Mouse (Mus musculus) gastrocnemius, postnatal 25 days (tissue): ENCODE data around the gene Chmp1a. TPM values are rescaled to one million over a fixed set of nuclear protein-coding genes. Genes with fewer than 3 reads are reported as not detected.

Source experiments
- DNase-seq: peaks from one replicate; pipeline ENCODE4 v3.0.0; 2022
- total RNA-seq, 2 experiments: library from RNA; stranded (reverse); gene quantifications; 1 replicate in 1 of 2; 2 replicates in 1 of 2; pipeline ENCODE4 v1.2.3; 2021

Chmp1a gene
- total RNA-seq, 2 experiments from 2014 or later: 36.7 to 52.8 TPM

GRCm38 (mm10) chr8:123156070-123156773 lies 56.3 kb downstream of the Chmp1a start:
- DNase-seq: no peak

DNA sequence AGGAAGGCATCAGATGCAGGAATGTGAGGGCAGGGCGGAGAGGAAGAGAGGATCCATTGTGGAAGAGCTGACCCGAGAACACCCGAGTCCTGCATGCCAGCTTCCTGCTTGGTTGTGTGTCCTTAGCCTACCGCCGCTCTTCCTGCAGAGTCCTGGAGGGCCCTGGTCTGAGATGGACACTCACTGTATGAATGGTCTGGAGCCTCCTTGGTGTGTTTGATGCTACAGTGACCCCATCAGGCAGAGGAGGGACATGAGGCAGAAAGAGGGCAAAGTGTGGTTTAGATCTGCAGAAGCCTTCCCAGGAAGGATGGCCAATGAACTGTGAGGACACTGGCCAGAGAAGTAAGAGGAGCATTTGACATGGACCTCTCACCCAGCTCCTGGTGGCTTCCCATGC lies 57.4 kb downstream of the Chmp1a start:
- DNase-seq: no peak

Other genes starting within 250 kb of the Chmp1a start
- 10 to 100 TPM; 43.5 to 51.1 TPM for gene Ankrd11, start 170.5 kb downstream of the Chmp1a start, total RNA-seq
- gene Spg7, start 149.8 kb downstream of the Chmp1a start, total RNA-seq: 10 to 100 TPM; 60.5 to 66.3 TPM
- 100 to 1,000 TPM; 366 to 379 TPM for gene Rpl13, start 110.4 kb downstream of the Chmp1a start, total RNA-seq
- gene Cpne7, start 95.4 kb downstream of the Chmp1a start, total RNA-seq: under 1 TPM in 1 of 2 experiments, not detected in 1; 0.13 TPM
- gene Sult5a1, start 54.4 kb downstream of the Chmp1a start, total RNA-seq: 1 to 10 TPM; 1.4 to 1.8 TPM
- 10 to 100 TPM; 11.0 to 16.1 TPM for gene Dpep1, start 26.5 kb downstream of the Chmp1a start, total RNA-seq
- 1 to 10 TPM in 1 of 2 experiments, under 1 TPM in 1; 0.91 to 1.2 TPM for gene Spata33, start 69 bp upstream of the Chmp1a start, total RNA-seq
- 10 to 100 TPM; 10.1 to 12.0 TPM for gene Cdk10, start 12.1 kb upstream of the Chmp1a start, total RNA-seq
- gene Spata2l, start 23.5 kb upstream of the Chmp1a start, total RNA-seq: 1 to 10 TPM; 1.4 to 1.5 TPM
- gene Zfp276, start 41.4 kb upstream of the Chmp1a start, total RNA-seq: 1 to 10 TPM; 5.2 to 6.5 TPM
- 10 to 100 TPM; 12.2 to 13.7 TPM for gene Vps9d1, start 41.6 kb upstream of the Chmp1a start, total RNA-seq
- gene Fanca, start 105.8 kb upstream of the Chmp1a start, total RNA-seq: 1 to 10 TPM in 1 of 2 experiments, under 1 TPM in 1; 0.51 to 1.3 TPM
- gene Spire2, start 120.0 kb upstream of the Chmp1a start, total RNA-seq: under 1 TPM; 0.19 to 0.49 TPM
- 100 to 1,000 TPM; 112 to 128 TPM for gene Tcf25, start 161.0 kb upstream of the Chmp1a start, total RNA-seq
- not detected for gene Mc1r, start 194.3 kb upstream of the Chmp1a start, total RNA-seq
- not detected for gene Tubb3, start 198.7 kb upstream of the Chmp1a start, total RNA-seq
- 10 to 100 TPM; 37.8 to 38.2 TPM for gene Def8, start 210.8 kb upstream of the Chmp1a start, total RNA-seq